Mouse (Mus musculus): Measurements from ENCODE around the gene Ston1. TPM values are rescaled to one million over a fixed set of nuclear protein-coding genes. Genes with fewer than 3 reads are reported as not detected.

Ston1 gene
- total RNA-seq, 1 experiment from 2014 or later: not detected

DNA sequence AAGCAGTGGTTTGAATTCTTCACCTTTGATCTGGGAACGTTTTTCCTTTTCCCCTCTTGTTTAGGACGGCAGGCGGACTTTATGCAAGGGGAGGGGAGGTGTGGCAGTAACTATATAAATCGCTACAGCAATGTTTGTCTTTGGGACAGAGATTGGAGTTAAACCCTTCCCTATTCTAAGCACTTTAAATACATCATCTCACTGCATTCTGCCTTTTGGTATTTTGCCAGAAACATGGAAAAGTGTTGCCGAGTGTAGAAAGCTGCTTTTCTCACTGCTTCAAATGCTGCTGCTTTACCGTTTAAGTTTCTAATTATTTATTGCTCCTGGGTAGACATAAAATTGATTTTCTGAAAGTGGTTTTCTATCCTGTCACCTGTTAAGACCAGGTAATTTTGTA lies 104.9 kb downstream of the Ston1 start:
- no peak for ATAC-seq (replicated peaks in 1 of 2; ENCODE audit: insufficient read depth in 1 of 2, low FRiP score in 2 of 2, low TSS enrichment in 1 of 2, low read depth in 1 of 2, poor library complexity in 2 of 2, severe bottlenecking in 2 of 2)

GRCm38 (mm10) chr17:88703112-88703511 lies 105.6 kb downstream of the Ston1 start:
- ATAC-seq (replicated peaks in 1 of 2; ENCODE audit: insufficient read depth in 1 of 2, low FRiP score in 2 of 2, low TSS enrichment in 1 of 2, low read depth in 1 of 2, poor library complexity in 2 of 2, severe bottlenecking in 2 of 2): no peak

- no peak for ATAC-seq (replicated peaks in 1 of 2; ENCODE audit: insufficient read depth in 1 of 2, low FRiP score in 2 of 2, low TSS enrichment in 1 of 2, low read depth in 1 of 2, poor library complexity in 2 of 2, severe bottlenecking in 2 of 2)
Measured at GRCm38 (mm10) chr17:88706231-88706649, 108.8 kb downstream of the Ston1 start.

Other genes with a start within 250 kb of the Ston1 start
- 34.3 and 37.3 TPM in 2 replicates for gene Foxn2, start 157.0 kb upstream of the Ston1 start, total RNA-seq (2017)
- gene Ppp1r21, start 67.6 kb upstream of the Ston1 start, total RNA-seq (2017): 37.2 and 43.7 TPM in 2 replicates
- gene Gtf2a1l, start 71.0 kb downstream of the Ston1 start, total RNA-seq (2017): not detected in 2 replicates
- gene Lhcgr, start 194.3 kb downstream of the Ston1 start, total RNA-seq (2017): 5.1 and 6.8 TPM in 2 replicates